ENCODE assay signal across 15 mouse cellular contexts in the genomic region with DNA sequence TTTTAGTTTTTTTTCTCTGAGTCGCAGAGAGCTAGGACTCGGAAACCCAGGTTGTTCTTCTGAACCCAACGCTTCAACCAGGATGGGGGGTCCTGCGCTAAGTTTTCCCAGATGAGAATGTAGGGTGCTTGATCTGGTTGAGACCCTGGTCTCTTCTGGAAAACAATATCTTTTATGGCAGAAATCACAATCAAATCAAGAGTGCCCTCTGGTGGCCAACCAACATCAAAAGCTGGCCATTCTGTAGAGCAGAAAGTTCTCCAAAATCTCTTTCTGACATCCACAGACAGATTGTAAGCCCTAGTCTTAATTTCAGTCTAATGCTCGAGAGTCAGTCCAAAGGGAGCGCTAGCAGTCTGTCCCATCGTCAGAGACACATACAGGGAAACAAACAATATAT.
"Had no signal": no experiment of that assay in that cellular context is flagged by ENCODE, and none has a peak within 500 bp of the region (broad histone marks: within the 10 kb centered on the region; RNA-seq: fewer than 3 reads in every experiment).

No protein-coding gene starts in this region.

- DNase-seq: kidney, postnatal 25 days; layer of hippocampus, adult 9-11 months; lung, postnatal 14 days; right cerebral cortex, postnatal 14 days; thymus, postnatal 4 days had no signal

- H3K4me3 ChIP-seq: intestine, embryonic 15.5 days; kidney, embryonic 15.5 days; limb, embryonic 10.5 days; liver, embryonic 12.5 days; lung, embryonic 15.5 days; megakaryocyte, embryonic 14.5 days; midbrain, embryonic 12.5 days; stomach, embryonic 15.5 days had no signal

- H3K4me2 ChIP-seq: intestine, embryonic 15.5 days; kidney, embryonic 15.5 days; liver, embryonic 12.5 days; lung, embryonic 15.5 days; midbrain, embryonic 12.5 days; stomach, embryonic 15.5 days had no signal

- H3K36me3 ChIP-seq: intestine, embryonic 15.5 days; kidney, embryonic 15.5 days; limb, embryonic 10.5 days; liver, embryonic 12.5 days; lung, embryonic 15.5 days; midbrain, embryonic 12.5 days; stomach, embryonic 15.5 days had no signal

- H3K9me3 ChIP-seq: intestine, embryonic 15.5 days; limb, embryonic 10.5 days; lung, embryonic 15.5 days; stomach, embryonic 15.5 days had no signal

- ATAC-seq: intestine, embryonic 15.5 days; liver, embryonic 12.5 days; midbrain, embryonic 16.5 days had no signal

- H3K4me1 ChIP-seq: intestine, embryonic 15.5 days; limb, embryonic 10.5 days; liver, embryonic 12.5 days; lung, embryonic 15.5 days; midbrain, embryonic 12.5 days; stomach, embryonic 15.5 days had no signal

- H3K27ac ChIP-seq: intestine, embryonic 15.5 days; kidney, embryonic 15.5 days; limb, embryonic 10.5 days; liver, embryonic 12.5 days; lung, embryonic 15.5 days; macrophage; midbrain, embryonic 12.5 days; stomach, embryonic 15.5 days had no signal

- H3K9ac ChIP-seq: intestine, embryonic 15.5 days; kidney, embryonic 15.5 days; liver, embryonic 12.5 days; lung, embryonic 15.5 days; midbrain, embryonic 12.5 days; stomach, embryonic 15.5 days had no signal

- H3K27me3 ChIP-seq: intestine, embryonic 15.5 days; kidney, embryonic 15.5 days; liver, embryonic 12.5 days; lung, embryonic 15.5 days; midbrain, embryonic 12.5 days; stomach, embryonic 15.5 days had no signal
